Mouse (Mus musculus) midbrain, embryonic 16.5 days (tissue): ENCODE measurements around the gene Ctrc. TPM values are rescaled to one million over a fixed set of nuclear protein-coding genes. Genes with fewer than 3 reads are reported as not detected.

Experiments used
- ATAC-seq: fragments of 200-750 bp; cut with Nextera tagmentation; 2 replicates; pipeline ENCODE4 v1.8.0; 2017; ENCODE audit warnings: moderate TSS enrichment
- H3K27ac ChIP-seq: fragments of 300-500 bp; sonication (generic); 2 replicates; pipeline ENCODE4 v1.5.1; 2014; ENCODE audit warnings: mild to moderate bottlenecking, low read length, mixed read lengths
- H3K27me3 ChIP-seq: fragments of 300-500 bp; sonication (generic); 2 replicates; pipeline ENCODE4 v1.6.1; 2014; ENCODE audit warnings: low read depth, low read length, mixed read lengths; ENCODE audit not compliant: control insufficient read depth, insufficient read depth
- H3K36me3 ChIP-seq: fragments of 300-500 bp; sonication (generic); 2 replicates; pipeline ENCODE4 v1.6.1; 2014; ENCODE audit warnings: mild to moderate bottlenecking, low read length, moderate library complexity, mixed read lengths; ENCODE audit not compliant: control insufficient read depth, insufficient read depth
- H3K4me1 ChIP-seq: fragments of 300-500 bp; sonication (generic); 2 replicates; pipeline ENCODE4 v1.6.1; 2014; ENCODE audit warnings: mild to moderate bottlenecking, low read length, mixed read lengths; ENCODE audit not compliant: control insufficient read depth, insufficient read depth
- H3K4me2 ChIP-seq: fragments of 300-500 bp; sonication (generic); 2 replicates; pipeline ENCODE4 v1.6.1; 2014; ENCODE audit warnings: mild to moderate bottlenecking, low read length, mixed read lengths
- H3K4me3 ChIP-seq: fragments of 300-500 bp; sonication (generic); 2 replicates; pipeline ENCODE4 v1.5.1; 2014; ENCODE audit warnings: low read depth, mild to moderate bottlenecking, low read length, moderate library complexity, mixed read lengths
- H3K9ac ChIP-seq: fragments of 300-500 bp; sonication (generic); 2 replicates; pipeline ENCODE4 v1.6.1; 2014; ENCODE audit warnings: low read depth, low read length, mixed read lengths
- H3K9me3 ChIP-seq: fragments of 300-500 bp; sonication (generic); replicated peaks from 2 replicates; pipeline ENCODE4 v1.6.1; 2014; ENCODE audit warnings: mild to moderate bottlenecking, low read length, mixed read lengths; ENCODE audit not compliant: control insufficient read depth, poor library complexity, severe bottlenecking
- WGBS: fragments of 180-500 bp; shearing (Covaris S2); extraction: QIAGEN DNeasy Blood & Tissue Kit; methylation state at CpG from one replicate; pipeline ENCODE4 v1.1.7; 2014; 5-methylcytosine and 5-hydroxymethylcytosine counted together
- polyA plus RNA-seq: library from polyadenylated mRNA; unstranded; fragments of >200 nt; fragmentation: Nextera tagmentation; extraction: Ambion mirVana; gene quantifications from 2 replicates; pipeline ENCODE4 v1.2.1, GENCODE M21; 2015

The Ctrc gene
- polyA plus RNA-seq, 1 experiment from 2014 or later, result not detected

- Histone ChIP-seq H3K4me1 (peaks cover 5% of the 10 kb centered on the region; the same call in 1 of the 2 replicates), H3K27ac (no peak overlapping the region), H3K36me3 (no peaks in the 10 kb centered on the region), H3K4me2 (no peak overlapping the region), H3K9me3 (no peaks in the 10 kb centered on the region), H3K27me3 (no peaks in the 10 kb centered on the region), H3K9ac (no peak overlapping the region), H3K4me3 (no peak overlapping the region)
- ATAC-seq, result no peak
- 83% methylated on average over 4 of the region's 4 CpGs for WGBS
Observed at GRCm38 (mm10) chr4:141879074-141879473, 32.9 kb upstream of the Ctrc start.

- H3K36me3 ChIP-seq, result no peaks in the 10 kb centered on the region
- H3K4me2 ChIP-seq, result no peak overlapping the region
- ATAC-seq, result no peak
- H3K27me3 ChIP-seq, result no peaks in the 10 kb centered on the region
- peaks cover 9% of the 10 kb centered on the region for H3K4me1 ChIP-seq
- no peak overlapping the region for H3K27ac ChIP-seq
- 82% methylated on average over 7 of the region's 7 CpGs for WGBS
- no peaks in the 10 kb centered on the region for H3K9me3 ChIP-seq
- H3K4me3 ChIP-seq, result no peak overlapping the region
- no peak overlapping the region for H3K9ac ChIP-seq
Observed at GRCm38 (mm10) chr4:141878621-141879020, 32.5 kb upstream of the Ctrc start.

GRCm38 (mm10) chr4:141875481-141876108 lies 29.4 kb upstream of the Ctrc start:
- Histone ChIP-seq H3K36me3 (no peaks in the 10 kb centered on the region), H3K27ac (peak overlapping the region; percentile 88), H3K9me3 (no peaks in the 10 kb centered on the region), H3K4me1 (peaks cover 38% of the 10 kb centered on the region), H3K9ac (peak overlapping the region; percentile 87), H3K27me3 (no peaks in the 10 kb centered on the region), H3K4me3 (peak overlapping the region; percentile 83), H3K4me2 (peak overlapping the region; percentile 94)
- 11% methylated on average over 8 of the region's 8 CpGs for WGBS
- peak; percentile 33; the same call in 1 of the 2 replicates for ATAC-seq

GRCm38 (mm10) chr4:141874601-141875460 lies 28.7 kb upstream of the Ctrc start, which contains the start of gene Efhd2:
Gene Efhd2 (minus strand): TSS chr4:141874920.
- Histone ChIP-seq H3K9ac (peak within 1 kb of the TSS; percentile 87), H3K4me1 (peaks cover 42% of the 10 kb centered on the region), H3K27me3 (no peaks in the 10 kb centered on the region), H3K36me3 (no peaks in the 10 kb centered on the region), H3K4me2 (peak within 1 kb of the TSS; percentile 94), H3K27ac (peak within 1 kb of the TSS; percentile 88), H3K9me3 (no peaks in the 10 kb centered on the region), H3K4me3 (peak within 1 kb of the TSS; percentile 83)
- WGBS, result under 1% methylated on average over 56 of the region's 73 CpGs
- peak; percentile 91 for ATAC-seq

GRCm38 (mm10) chr4:141874111-141874600 lies 28.0 kb upstream of the Ctrc start:
- H3K36me3 ChIP-seq, result no peaks in the 10 kb centered on the region
- H3K4me1 ChIP-seq, result peaks cover 42% of the 10 kb centered on the region
- H3K27ac ChIP-seq, result peak overlapping the region; percentile 88
- H3K4me2 ChIP-seq, result peak overlapping the region; percentile 94
- H3K27me3 ChIP-seq, result no peaks in the 10 kb centered on the region
- H3K9me3 ChIP-seq, result no peaks in the 10 kb centered on the region
- H3K9ac ChIP-seq, result peak overlapping the region; percentile 87
- peak overlapping the region; percentile 83 for H3K4me3 ChIP-seq
- ATAC-seq, result peak; percentile 6
- 2% methylated on average over 19 of the region's 19 CpGs for WGBS

GRCm38 (mm10) chr4:141872977-141873376 lies 26.8 kb upstream of the Ctrc start:
- 75% methylated on average over 9 of the region's 9 CpGs for WGBS
- Histone ChIP-seq H3K36me3 (no peaks in the 10 kb centered on the region), H3K4me1 (peaks cover 42% of the 10 kb centered on the region), H3K4me3 (peak overlapping the region; percentile 83), H3K9me3 (no peaks in the 10 kb centered on the region), H3K27me3 (no peaks in the 10 kb centered on the region), H3K4me2 (peak overlapping the region; percentile 94), H3K27ac (peak overlapping the region; percentile 72; the same call in 1 of the 2 replicates), H3K9ac (peak overlapping the region; percentile 87)
- ATAC-seq, result no peak

- no peak for ATAC-seq
- 44% methylated on average over 9 of the region's 9 CpGs for WGBS
- peaks cover 49% of the 10 kb centered on the region for H3K4me1 ChIP-seq
Observed at GRCm38 (mm10) chr4:141871909-141872308, 25.8 kb upstream of the Ctrc start.

GRCm38 (mm10) chr4:141871333-141871725 lies 25.2 kb upstream of the Ctrc start:
- ATAC-seq, result no peak
- no peaks in the 10 kb centered on the region for H3K27me3 ChIP-seq
- no peak overlapping the region for H3K4me3 ChIP-seq
- 93% methylated on average over 3 of the region's 3 CpGs for WGBS
- peaks cover 52% of the 10 kb centered on the region for H3K4me1 ChIP-seq
- H3K9ac ChIP-seq, result no peak overlapping the region
- H3K36me3 ChIP-seq, result no peaks in the 10 kb centered on the region
- peak overlapping the region; percentile 72; the same call in 1 of the 2 replicates for H3K27ac ChIP-seq
- no peaks in the 10 kb centered on the region for H3K9me3 ChIP-seq
- peak overlapping the region; percentile 94 for H3K4me2 ChIP-seq

More at GRCm38 (mm10) chr4:141871909-141872308, 25.8 kb upstream of the Ctrc start:
- H3K4me2 ChIP-seq, result peak overlapping the region; percentile 94
- H3K36me3 ChIP-seq, result no peaks in the 10 kb centered on the region
- peak overlapping the region; percentile 72 for H3K27ac ChIP-seq
- no peaks in the 10 kb centered on the region for H3K27me3 ChIP-seq
- peak overlapping the region; percentile 48 for H3K9ac ChIP-seq
- H3K9me3 ChIP-seq, result no peaks in the 10 kb centered on the region
- H3K4me3 ChIP-seq, result peak overlapping the region; percentile 83
